Mouse (Mus musculus) cerebellum, postnatal 4 days (tissue): Measurements from ENCODE around the gene 9530068E07Rik.

Experiments
- DNase-seq, 2 experiments: peaks; one replicate each; pipeline ENCODE4 v3.0.0; 2022; ENCODE audit warnings: low spot score in 2 of 2, mixed read lengths in 1 of 2

Gene 9530068E07Rik

DNA sequence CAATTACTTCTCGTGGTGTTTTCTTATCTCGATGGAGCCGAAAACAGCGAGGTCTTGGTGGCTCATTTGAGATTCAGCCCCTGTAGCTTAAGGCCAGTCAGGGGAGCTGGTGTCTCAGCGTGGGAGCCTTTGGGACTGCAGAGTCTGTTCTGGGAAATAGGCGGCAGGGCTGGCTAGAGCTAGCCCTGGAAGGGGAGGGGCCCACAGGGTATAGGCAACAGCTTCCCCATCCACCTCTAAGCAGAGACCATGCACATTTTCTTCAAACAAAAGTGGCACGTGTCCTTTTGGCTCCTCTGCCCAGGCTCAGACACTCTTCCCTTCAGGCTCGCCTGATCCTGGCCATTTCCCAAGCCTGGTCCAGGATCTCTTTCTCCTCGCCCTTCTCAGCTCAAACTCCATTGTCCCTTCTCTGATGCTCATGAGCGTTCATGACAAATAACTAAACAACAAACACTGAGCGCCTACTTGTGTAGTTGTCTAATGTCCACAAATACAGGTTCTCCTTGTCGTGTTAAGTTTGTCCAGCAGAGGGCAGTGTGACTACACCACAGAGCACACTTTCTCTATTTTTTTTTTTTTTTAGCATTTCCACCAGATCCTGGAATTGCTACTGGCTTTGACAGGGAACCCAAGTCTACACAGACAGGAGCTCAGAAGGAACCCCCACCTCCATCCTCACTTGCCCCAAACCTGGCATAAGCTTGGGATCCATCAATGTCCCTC lies 25.0 kb downstream of the 9530068E07Rik start:
- DNase-seq = peak; percentile 61 to 76

DNA sequence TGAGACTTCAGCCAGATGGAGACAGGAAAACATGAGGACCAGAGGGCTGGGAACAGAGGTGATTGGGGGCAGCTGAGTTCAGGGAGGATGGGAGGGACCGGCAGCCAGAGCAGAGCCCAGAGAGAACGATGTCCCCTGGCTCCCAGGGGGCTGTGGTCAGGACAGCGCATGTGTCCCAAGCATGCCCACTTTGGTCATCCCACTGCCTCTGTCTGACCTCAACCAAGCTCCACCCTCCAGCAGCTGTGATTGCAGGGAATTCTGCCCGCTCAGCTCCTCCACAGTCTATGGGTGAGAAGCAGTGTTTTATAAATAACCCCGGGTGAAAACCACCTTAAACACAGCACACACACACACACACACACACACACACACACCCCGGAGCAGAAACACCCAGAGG lies 33.2 kb downstream of the 9530068E07Rik start:
- no peak for DNase-seq

DNA sequence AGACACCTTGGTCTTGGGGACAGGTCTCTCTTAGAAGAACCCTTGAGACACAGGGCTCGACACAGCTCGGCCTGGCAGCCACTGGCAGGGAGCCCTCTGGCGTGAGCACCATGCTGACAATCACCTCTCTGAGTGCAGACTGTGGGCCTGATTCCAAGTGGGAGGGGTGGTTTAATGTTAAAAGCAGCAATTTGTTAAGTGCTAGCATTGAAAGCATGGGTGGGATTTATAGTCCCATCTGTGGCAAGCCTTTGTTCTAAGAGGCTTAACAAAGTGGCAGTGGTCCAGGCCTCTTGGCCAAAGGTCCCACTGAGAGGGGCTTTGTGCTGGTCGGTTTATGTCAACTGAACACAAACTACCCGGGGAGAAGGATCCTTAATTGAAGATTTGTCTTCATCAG lies 35.4 kb downstream of the 9530068E07Rik start:
- DNase-seq = peak in 1 of 2 experiments; percentile 52

DNA sequence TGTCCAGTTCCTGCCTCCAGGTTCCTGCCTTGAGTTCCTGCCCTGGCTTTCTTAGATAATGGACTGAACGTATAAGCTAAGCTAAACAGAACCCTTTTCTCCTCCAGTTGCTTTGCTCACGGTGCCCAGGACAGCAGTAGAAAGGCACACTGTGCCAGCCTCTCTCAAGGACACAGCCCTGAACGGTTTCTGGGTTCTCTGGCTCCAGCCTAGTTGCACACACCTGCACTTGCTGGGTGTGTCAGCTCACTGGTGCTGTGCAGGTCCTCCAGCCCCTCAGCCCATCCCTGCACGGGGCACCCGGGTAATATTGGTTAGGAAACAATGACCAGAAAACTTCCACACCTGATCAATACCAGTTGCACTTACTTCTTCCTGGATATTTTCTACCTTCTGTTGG lies 35.9 kb downstream of the 9530068E07Rik start:
- DNase-seq = no peak

DNA sequence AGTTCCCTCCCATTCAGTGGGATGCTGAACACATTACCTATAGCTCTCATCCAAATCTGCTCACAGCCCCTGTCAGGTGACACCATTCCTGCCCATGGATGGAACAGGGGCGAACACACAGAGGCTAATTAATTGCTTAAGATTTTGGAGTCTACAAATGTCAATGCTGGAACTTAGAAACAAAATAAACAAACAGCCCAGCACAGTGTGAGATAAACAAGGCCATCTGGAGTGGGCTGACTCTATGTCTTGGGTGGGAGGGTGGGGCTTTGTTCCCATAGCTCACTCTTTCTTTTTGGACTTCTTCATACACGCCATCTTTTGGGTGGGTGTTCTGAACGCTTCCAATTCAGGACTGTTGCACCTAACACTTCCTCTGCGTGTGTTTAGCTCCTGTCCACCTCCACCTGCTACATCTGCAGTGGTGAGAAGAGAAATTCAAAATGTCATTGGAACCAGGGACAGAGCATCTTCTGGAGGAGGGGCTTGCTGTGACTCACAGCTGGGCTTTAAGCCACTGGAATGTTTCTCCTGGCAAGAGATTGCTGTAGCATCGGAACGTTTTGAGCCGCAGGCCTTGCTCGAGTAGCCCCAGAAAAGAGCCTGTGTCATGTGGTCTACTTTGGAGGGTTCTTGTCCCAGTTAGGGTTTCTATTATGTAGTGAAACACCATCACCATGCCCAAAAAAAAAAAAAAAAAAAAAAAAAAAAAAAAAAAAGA lies 37.0 kb downstream of the 9530068E07Rik start:
- DNase-seq = no peak

DNA sequence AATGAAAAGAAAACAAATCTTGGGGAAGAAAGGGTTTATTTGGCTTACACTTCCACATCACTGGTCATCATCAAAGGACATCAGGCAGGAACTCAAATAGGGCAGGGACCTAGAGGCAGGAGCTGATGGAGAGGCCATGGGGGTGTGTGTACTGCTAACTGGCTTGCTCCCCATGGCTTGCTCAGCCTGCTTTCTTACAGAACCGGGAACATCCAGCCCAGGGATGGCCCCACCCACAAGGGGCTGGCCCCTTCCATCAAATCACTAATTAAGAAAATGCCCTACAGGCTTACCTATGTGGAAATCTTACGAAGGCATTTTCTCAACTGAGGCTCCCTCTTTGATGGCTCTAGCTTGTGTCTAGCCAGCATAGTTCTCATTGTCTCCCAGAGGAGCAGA lies 37.6 kb downstream of the 9530068E07Rik start:
- DNase-seq = no peak

DNA sequence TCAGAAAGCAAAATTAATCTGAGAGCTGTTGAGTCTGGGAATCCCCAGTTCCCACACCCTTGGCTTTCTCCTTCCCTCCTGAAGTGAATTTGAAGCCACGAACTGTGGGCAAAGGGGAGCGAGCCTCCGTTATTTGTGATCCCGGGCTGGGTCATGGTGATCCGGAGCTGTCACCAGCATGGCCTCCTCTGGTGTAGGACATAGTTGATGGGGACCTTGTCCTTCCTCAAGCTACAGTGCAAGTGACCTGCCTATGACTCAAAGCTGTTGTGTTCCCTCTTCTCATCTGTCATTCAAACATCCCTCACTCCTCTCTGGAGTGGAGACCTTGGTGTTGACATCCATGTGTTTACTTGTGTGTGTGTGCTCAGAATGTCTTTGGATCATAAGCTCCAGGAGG lies 39.2 kb downstream of the 9530068E07Rik start:
- no peak for DNase-seq

DNA sequence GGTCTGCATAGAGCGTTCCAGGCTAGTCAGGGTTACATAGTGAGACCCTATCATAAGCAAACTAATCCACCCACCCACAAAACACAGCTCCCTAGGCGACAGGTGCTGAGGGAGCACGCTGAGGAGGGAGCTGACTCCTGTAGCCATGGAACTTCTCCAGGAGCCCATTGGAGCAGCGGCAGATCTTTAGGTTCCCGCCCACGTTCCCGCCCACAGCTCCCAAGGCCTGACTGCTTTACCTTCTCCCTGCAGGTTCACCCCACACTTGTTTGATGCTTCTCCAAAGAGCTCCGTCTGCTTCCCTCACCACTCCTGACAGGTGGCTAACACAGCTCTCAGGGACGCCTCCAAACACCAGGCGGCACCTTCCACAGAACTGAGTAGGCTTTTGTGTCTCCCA lies 40.9 kb downstream of the 9530068E07Rik start:
- DNase-seq = no peak

DNA sequence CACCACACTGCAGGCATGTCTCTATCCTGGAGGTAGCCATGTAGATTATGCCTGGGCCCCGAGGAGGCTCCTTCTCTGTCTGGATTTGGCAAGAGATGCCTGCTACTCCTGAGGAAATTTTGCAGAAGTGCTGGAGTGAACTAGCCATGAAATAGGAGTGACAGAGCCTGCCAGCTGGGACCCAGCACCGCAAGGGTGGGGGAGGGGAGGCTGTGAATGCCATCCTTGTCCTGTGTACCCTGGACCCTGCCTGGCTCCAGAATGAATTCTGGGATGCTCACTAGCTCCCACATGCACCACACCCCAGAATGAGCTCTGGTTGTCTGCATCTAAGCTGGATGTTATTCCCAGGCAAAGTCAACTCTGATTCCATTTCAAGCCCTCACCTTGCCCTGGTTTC lies 44.9 kb downstream of the 9530068E07Rik start:
- no peak for DNase-seq

DNA sequence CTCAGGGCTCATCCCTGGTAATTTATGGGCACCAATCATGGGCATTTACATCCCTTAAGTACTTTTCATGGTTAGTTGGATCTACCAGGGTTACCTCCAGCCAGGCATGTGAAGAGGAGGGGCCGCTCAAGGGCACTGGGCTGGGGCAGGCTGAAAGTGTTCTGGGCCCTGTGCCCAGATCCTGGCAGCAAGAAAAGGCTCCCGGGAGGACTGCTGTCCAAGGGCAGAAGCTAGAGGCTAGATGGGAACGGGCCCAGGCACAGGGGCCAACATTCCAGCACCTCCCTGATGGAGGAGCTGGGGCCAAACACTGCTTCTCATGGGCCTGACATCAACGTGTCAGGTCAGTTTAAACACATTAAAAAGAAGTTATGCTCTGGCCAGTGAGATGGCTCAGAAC lies 51.0 kb downstream of the 9530068E07Rik start:
- DNase-seq = peak; percentile 36 to 60

DNA sequence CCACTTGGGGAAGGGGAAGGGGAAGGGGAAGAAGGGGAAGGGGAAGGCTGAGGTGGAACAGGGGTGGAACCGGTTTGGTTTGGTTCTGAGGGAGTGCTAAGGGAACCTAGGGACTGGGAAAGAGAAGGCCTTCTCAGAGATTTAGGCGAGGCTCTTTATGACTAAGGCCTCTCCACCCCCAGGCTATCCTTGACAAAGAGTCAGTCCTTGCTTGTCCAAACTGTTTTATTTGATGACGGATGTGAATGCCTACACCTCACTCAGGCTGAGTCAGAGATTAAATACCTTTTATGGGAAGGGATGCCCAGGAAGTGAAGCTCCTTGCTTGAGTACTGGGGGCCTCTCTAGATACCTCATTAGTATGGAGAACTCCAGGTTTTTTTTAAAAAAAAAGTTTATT lies 52.8 kb downstream of the 9530068E07Rik start:
- no peak for DNase-seq

DNA sequence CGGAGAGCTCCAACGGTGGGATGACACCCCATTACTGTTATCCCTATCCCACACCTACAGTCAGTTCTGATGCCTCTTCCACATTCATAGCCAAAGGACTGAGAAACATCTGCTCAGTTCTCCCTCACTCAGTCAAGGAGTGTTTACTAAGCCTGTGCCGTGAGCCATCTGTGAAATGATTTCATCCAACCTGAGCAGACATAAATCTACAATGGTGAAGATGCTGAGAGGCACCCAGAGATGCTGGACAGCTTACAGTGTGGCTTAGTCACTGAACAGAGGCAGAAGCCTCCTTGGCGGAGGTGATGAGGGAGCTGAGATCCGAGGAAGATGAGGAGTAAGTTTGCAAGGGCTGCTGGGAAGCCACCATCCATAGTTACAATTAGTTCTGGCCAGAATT lies 62.1 kb downstream of the 9530068E07Rik start:
- DNase-seq = no peak
